Mouse (Mus musculus): Measurements from ENCODE around the gene Polr2f. TPM values are rescaled to one million over a fixed set of nuclear protein-coding genes. Genes with fewer than 3 reads are reported as not detected.

The Polr2f gene
- polyA plus RNA-seq, 2 experiments: 192 to 334 TPM

DNA sequence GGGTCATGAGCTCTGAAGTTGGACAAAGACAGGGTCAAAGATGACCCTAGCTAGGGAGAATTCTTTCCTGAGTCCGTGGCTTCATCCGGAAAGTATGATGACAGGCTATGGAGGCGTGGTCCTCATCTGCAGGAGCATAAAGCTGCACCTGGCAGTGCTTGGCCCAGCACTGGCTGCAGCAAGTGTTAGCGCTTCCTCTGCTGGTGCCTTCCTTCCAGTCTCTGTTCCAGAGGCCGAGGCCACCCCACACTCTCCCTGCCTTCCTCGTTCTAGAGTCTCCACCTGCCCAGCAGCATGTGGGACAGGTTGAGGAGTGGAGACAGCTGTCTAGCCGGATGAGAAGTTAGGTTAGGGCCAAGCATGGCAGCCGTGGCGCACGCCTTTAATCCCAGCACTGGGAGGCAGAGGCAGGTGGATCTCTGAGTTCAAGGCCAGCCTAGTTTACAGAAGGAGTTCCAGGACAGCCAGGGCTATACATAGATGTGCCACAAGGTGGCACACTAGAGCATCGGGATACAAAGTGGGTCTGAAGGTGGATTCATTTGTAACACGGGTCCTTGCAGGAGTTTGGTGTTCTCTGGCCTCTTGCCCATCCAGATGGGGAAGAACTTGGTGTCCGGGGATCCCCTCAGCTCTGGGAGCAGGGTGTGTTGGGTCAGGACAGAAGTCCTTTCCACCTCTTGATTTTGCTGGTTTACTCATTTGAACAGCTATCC, 14.4 kb upstream of the Polr2f start:
- Histone ChIP-seq H3K27me3 (ENCODE audit: control insufficient read depth, insufficient read depth, low read length) (no peaks in the 10 kb centered on the region), H3K4me2 (replicated peaks; ENCODE audit: low read depth, low read length, severe bottlenecking) (no peak overlapping the region), H3K4me3 (replicated peaks; ENCODE audit: low read length) (no peak overlapping the region), H3K27ac (replicated peaks; ENCODE audit: low read depth, low read length) (no peak overlapping the region), H3K4me1 (ENCODE audit: control insufficient read depth, insufficient read depth, low read length) (no peaks in the 10 kb centered on the region), H3K36me3 (ENCODE audit: control insufficient read depth, insufficient read depth, low read length) (peaks cover 92% of the 10 kb centered on the region), H3K9me3 (ENCODE audit: control insufficient read depth, low read length) (no peaks in the 10 kb centered on the region), H3K9ac (ENCODE audit: low read depth, low read length, severe bottlenecking) (no peak overlapping the region)
- ATAC-seq (ENCODE audit: low FRiP score, low read depth): no peak
- 78% methylated on average over 13 of the region's 13 CpGs for WGBS
- TF ChIP-seq POLR2A (IDR thresholded peaks at IDR 0.05; ENCODE audit: borderline replicate concordance, extremely low read depth, insufficient read depth, insufficient read length): no peak
- no peak for DNase-seq (ENCODE audit: low spot score)

GRCm38 (mm10) chr15:79127101-79127500, 13.7 kb upstream of the Polr2f start:
- 95% methylated on average over 12 of the region's 12 CpGs for WGBS
- Histone ChIP-seq H3K27ac (replicated peaks; ENCODE audit: low read depth, low read length) (no peak overlapping the region), H3K4me3 (replicated peaks; ENCODE audit: low read length) (no peak overlapping the region), H3K27me3 (ENCODE audit: control insufficient read depth, insufficient read depth, low read length) (no peaks in the 10 kb centered on the region), H3K4me1 (ENCODE audit: control insufficient read depth, insufficient read depth, low read length) (no peaks in the 10 kb centered on the region), H3K9me3 (ENCODE audit: control insufficient read depth, low read length) (no peaks in the 10 kb centered on the region), H3K9ac (ENCODE audit: low read depth, low read length, severe bottlenecking) (no peak overlapping the region), H3K4me2 (replicated peaks; ENCODE audit: low read depth, low read length, severe bottlenecking) (no peak overlapping the region), H3K36me3 (ENCODE audit: control insufficient read depth, insufficient read depth, low read length) (peaks cover 93% of the 10 kb centered on the region)
- TF ChIP-seq POLR2A (IDR thresholded peaks at IDR 0.05; ENCODE audit: borderline replicate concordance, extremely low read depth, insufficient read depth, insufficient read length): no peak
- ATAC-seq (ENCODE audit: low FRiP score, low read depth): no peak
- no peak for DNase-seq (ENCODE audit: low spot score)

DNA sequence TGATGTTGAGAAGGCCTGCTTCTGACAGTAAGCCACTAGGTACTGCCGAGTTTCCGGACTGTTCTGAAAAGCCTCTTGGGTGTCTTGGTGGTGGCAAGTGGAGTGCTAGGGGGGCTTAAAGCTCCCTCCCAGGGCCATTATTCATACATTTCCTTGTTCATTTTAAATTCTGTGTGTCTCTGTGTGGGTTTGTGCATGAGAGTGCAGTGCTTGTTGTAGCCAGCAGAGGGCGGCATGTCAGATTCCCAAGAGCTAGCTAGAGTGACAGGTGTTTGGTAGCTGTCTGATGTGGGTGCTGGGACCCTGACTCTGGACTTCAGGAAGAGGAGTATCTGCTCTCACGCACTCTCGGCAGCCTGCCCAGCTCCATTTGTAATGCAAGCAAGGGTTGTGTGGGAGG, 12.6 kb upstream of the Polr2f start:
- H3K27ac ChIP-seq (replicated peaks; ENCODE audit: low read depth, low read length): no peak overlapping the region
- ATAC-seq (ENCODE audit: low FRiP score, low read depth): no peak
- no peak overlapping the region for H3K4me3 ChIP-seq (replicated peaks; ENCODE audit: low read length)
- H3K36me3 ChIP-seq (ENCODE audit: control insufficient read depth, insufficient read depth, low read length): peaks cover 92% of the 10 kb centered on the region
- no peak overlapping the region for H3K4me2 ChIP-seq (replicated peaks; ENCODE audit: low read depth, low read length, severe bottlenecking)
- no peaks in the 10 kb centered on the region for H3K9me3 ChIP-seq (ENCODE audit: control insufficient read depth, low read length)
- H3K9ac ChIP-seq (ENCODE audit: low read depth, low read length, severe bottlenecking): no peak overlapping the region
- WGBS: 98% methylated on average over 5 of the region's 5 CpGs
- H3K27me3 ChIP-seq (ENCODE audit: control insufficient read depth, insufficient read depth, low read length): no peaks in the 10 kb centered on the region
- no peaks in the 10 kb centered on the region for H3K4me1 ChIP-seq (ENCODE audit: control insufficient read depth, insufficient read depth, low read length)
- no peak for DNase-seq (ENCODE audit: low spot score)
- TF ChIP-seq POLR2A (IDR thresholded peaks at IDR 0.05; ENCODE audit: borderline replicate concordance, extremely low read depth, insufficient read depth, insufficient read length): no peak

DNA sequence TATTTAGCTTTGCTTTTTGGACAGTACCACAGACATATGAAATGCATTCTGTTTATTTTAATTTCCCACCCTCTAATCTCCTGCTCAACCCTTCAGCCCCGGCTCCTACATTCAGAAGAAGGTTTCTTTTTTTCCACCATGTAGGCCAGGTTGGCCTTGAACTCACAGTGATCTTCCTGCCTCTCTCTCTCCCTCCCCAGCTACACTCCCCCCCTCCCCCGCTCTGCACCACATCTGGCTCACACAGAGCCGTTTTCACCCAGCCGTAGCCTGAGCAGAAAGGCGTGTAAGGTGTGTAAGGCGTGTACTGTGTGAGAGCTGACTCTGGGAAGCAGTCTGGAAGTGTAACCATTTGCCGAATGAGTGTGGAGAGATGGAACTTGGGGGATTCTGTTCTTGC, 11.5 kb upstream of the Polr2f start:
- H3K36me3 ChIP-seq (ENCODE audit: control insufficient read depth, insufficient read depth, low read length): peaks cover 92% of the 10 kb centered on the region
- DNase-seq (ENCODE audit: low spot score) (no peak), ATAC-seq (ENCODE audit: low FRiP score, low read depth) (no peak)
- no peak overlapping the region for H3K9ac ChIP-seq (ENCODE audit: low read depth, low read length, severe bottlenecking)
- 76% methylated on average over 7 of the region's 7 CpGs for WGBS
- no peak overlapping the region for H3K4me2 ChIP-seq (replicated peaks; ENCODE audit: low read depth, low read length, severe bottlenecking)
- TF ChIP-seq POLR2A (IDR thresholded peaks at IDR 0.05; ENCODE audit: borderline replicate concordance, extremely low read depth, insufficient read depth, insufficient read length): no peak
- H3K27ac ChIP-seq (replicated peaks; ENCODE audit: low read depth, low read length): no peak overlapping the region
- no peak overlapping the region for H3K4me3 ChIP-seq (replicated peaks; ENCODE audit: low read length)
- H3K4me1 ChIP-seq (ENCODE audit: control insufficient read depth, insufficient read depth, low read length): no peaks in the 10 kb centered on the region
- no peaks in the 10 kb centered on the region for H3K9me3 ChIP-seq (ENCODE audit: control insufficient read depth, low read length)
- H3K27me3 ChIP-seq (ENCODE audit: control insufficient read depth, insufficient read depth, low read length): no peaks in the 10 kb centered on the region

DNA sequence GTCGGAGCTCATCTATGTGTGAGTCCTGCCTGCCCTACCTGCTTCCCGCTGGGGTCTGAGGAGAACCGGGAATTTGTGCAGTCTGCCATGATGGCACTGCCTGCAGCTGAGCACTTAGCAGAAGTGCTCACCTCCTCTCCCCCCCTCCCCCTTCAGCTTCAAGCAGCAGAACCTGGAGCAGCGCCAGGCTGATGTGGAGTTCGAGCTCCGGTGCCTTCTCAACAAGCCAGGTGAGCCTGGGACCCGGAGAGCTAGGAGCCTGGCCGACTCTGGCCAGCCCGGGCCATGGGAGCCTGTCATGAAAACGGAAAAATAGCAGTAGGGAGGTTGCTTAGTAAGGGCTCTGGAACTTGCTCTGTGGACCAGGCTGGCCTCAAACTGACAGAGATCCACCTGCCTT, 10.0 kb upstream of the Polr2f start:
- H3K4me2 ChIP-seq (replicated peaks; ENCODE audit: low read depth, low read length, severe bottlenecking): no peak overlapping the region
- no peak overlapping the region for H3K9ac ChIP-seq (ENCODE audit: low read depth, low read length, severe bottlenecking)
- H3K27me3 ChIP-seq (ENCODE audit: control insufficient read depth, insufficient read depth, low read length): no peaks in the 10 kb centered on the region
- ATAC-seq (ENCODE audit: low FRiP score, low read depth): no peak
- no peak for DNase-seq (ENCODE audit: low spot score)
- peaks cover 81% of the 10 kb centered on the region for H3K36me3 ChIP-seq (ENCODE audit: control insufficient read depth, insufficient read depth, low read length)
- TF ChIP-seq POLR2A (IDR thresholded peaks at IDR 0.05; ENCODE audit: borderline replicate concordance, extremely low read depth, insufficient read depth, insufficient read length): no peak
- H3K27ac ChIP-seq (replicated peaks; ENCODE audit: low read depth, low read length): no peak overlapping the region
- peaks cover 8% of the 10 kb centered on the region for H3K4me1 ChIP-seq (ENCODE audit: control insufficient read depth, insufficient read depth, low read length)
- no peak overlapping the region for H3K4me3 ChIP-seq (replicated peaks; ENCODE audit: low read length)
- 77% methylated on average over 10 of the region's 10 CpGs for WGBS
- H3K9me3 ChIP-seq (ENCODE audit: control insufficient read depth, low read length): no peaks in the 10 kb centered on the region

Measured in limb, embryonic 14.5 days (tissue).